Mouse (Mus musculus): ENCODE data around the gene Aida.
"Not testable (repeated sequence)": the region's sequence is repeated elsewhere in the genome, so short reads cannot be mapped to it uniquely, and the experiment has no call there.

Gene Aida

GRCm38 (mm10) chr1:183296465-183296864 is at the start of gene Aida:
Gene Aida (plus strand): TSS chr1:183296590.
- peak in 1 of 2 experiments; percentile 30 for DNase-seq (ENCODE audit: low spot score in 2 of 2)

- DNase-seq (ENCODE audit: low spot score in 2 of 2): no peak
Observed at GRCm38 (mm10) chr1:183248144-183248543, 48.2 kb upstream of the Aida start.

GRCm38 (mm10) chr1:183250612-183251011 is 45.8 kb upstream of the Aida start:
- no peak for DNase-seq (ENCODE audit: low spot score in 2 of 2)

DNA sequence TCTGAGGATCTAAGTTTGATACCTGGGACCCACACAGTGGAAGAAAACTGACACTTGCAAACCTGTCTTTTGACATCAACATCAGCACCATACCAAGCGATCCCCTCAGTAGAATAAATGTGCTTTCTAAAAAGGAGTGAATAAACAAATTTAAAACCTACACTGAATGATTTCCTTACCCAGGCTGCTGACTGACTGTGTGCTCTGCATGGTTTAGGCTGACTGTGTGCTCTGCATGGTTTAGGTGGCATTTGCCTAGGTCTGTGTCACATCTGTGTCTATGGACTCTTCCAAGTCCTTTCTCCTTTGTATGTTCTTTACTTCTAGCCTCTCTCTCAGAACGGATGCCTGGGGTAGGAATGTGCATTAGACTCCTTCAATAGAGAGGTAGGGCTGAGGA is 44.6 kb upstream of the Aida start:
- no peak for DNase-seq (ENCODE audit: low spot score in 2 of 2)

DNA sequence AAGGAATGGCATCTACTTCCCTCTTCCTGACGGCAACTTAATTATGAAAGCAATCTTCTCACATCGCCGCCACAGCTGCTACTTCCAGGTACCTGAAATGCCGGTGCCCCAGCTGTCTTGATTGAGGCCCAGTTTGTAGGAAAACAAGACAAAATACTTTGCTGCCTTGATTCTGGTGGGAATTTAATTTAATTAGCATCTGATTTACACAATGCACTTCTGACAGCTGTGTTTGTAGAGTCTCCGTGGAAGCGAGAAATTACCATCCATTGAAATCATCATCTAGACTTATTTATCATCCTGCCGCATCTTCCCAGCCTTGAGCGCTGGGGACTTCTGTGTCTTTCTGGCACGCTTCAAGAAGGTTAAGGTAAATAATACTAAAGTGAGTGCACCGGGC is 43.8 kb upstream of the Aida start:
- DNase-seq (ENCODE audit: low spot score in 2 of 2): no peak

GRCm38 (mm10) chr1:183264145-183265008 is 32.0 kb upstream of the Aida start:
- DNase-seq (ENCODE audit: low spot score in 2 of 2): no peak

GRCm38 (mm10) chr1:183265921-183266467 is 30.4 kb upstream of the Aida start:
- no peak for DNase-seq (ENCODE audit: low spot score in 2 of 2)

- DNase-seq (ENCODE audit: low spot score in 2 of 2): no peak
Observed at GRCm38 (mm10) chr1:183267666-183268065, 28.7 kb upstream of the Aida start.

GRCm38 (mm10) chr1:183272867-183273818 is 23.2 kb upstream of the Aida start:
- no peak for DNase-seq (ENCODE audit: low spot score in 2 of 2)

- no peak for DNase-seq (ENCODE audit: low spot score in 2 of 2)
Observed at GRCm38 (mm10) chr1:183274385-183274784, 22.0 kb upstream of the Aida start.

GRCm38 (mm10) chr1:183275763-183276162 is 20.6 kb upstream of the Aida start:
- DNase-seq (ENCODE audit: low spot score in 2 of 2): no peak

DNA sequence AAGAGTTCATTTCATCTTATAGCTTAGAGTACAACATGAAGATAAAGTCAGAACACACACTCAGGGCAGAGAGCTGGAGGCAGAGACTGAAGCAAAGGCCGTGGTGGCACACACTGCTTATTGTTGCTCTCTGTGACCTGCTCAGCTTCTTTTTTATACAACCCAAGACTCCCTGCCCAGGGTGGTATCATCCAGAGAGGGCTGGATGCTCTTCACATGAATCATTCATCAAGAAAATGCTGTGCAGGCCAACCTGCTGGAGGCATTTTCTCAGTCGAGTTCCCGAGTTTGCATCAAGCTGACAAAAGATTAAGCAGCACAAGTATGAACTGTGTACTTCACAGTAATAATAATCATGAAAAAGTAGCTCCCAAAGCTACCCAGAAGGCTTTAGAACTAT is 8.0 kb upstream of the Aida start:
- DNase-seq (ENCODE audit: low spot score in 2 of 2): no peak

DNA sequence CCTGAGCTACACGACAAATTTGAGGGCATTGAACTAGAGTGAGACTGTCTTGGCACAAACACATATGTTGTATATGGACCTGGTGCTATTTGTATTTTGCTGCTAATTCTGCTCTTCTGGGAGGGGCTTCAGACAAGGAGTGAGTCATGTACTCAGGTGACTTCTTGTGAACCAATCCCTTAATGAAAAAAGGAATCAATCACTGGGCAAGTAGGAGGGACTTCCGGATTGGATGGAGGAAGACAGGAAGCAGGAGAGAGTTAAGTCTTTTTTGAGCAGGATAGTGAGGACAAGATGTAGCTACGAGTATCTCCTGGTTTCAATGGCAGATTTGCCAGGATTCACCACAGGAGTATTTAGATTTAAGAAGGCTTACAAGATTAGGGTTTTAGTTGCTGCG is 6.8 kb upstream of the Aida start:
- DNase-seq (ENCODE audit: low spot score in 2 of 2): no peak

DNA sequence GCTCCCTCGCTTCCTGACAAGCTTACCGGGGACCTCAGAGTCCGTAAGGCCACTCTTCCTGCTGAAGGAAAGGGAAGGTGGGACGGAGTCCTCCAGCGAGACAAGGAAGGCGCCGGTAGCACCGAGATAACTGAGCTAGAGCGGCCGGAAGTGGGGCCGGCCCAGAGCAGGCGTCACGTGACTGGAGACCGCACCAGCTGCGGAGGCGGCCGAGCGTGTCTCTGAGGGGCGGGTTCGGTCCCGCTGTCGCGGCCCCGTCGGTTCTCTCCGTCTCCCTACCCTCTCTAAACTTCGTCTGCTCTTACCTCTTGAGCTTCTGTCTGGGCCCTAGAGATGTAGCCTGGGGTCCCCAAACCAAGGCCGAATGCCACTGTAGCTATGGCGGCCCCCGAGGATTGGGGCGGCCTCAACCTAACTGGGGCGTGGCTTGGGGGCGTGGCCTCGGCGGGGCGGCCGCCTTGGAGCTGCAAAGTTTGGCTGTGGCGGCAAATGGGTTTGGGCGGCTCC is 540 bp downstream of the Aida start, which contains the start of gene Brox:
Gene Brox (minus strand): TSS at position 393 of the 507 bp plus-strand sequence.
- peak; percentile 93 to 96 for DNase-seq (ENCODE audit: low spot score in 2 of 2)

GRCm38 (mm10) chr1:183297473-183297885 is 1.1 kb downstream of the Aida start:
- DNase-seq (ENCODE audit: low spot score in 2 of 2): peak; percentile 49 to 59

DNA sequence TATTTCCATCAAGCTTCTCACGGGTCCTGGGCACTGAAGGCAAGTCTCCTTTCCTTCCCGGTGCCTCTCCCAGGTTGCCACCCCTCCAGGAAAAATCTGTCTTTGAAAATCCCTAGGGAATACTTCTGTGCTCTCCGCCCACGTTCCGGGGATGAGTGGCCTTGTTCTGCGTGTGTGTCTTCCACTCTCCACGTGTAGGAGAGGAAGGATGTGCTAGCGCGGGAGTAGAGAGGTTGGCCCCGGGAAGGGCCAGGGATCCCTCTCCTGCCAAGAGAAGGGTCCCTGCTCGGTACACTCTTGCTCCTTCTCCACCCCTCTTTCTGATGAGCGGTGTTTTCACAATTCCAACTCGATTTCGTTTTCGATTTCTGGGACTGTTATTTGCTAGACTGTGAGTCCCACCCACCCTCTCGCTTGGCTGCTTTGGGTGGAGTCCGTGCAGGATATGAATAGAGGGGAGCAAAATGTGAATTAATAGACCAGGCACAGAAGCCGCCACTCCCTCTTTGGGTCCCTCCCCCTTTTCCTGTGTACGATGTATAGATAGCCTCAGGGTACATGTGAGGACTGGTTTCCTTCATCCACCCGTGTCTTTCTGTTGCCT is 1.6 kb downstream of the Aida start:
- DNase-seq (ENCODE audit: low spot score in 2 of 2): peak in 1 of 2 experiments; percentile 22

- peak; percentile 99 to 100 for DNase-seq (ENCODE audit: low spot score in 2 of 2)
Observed at GRCm38 (mm10) chr1:183299161-183299560, 2.8 kb downstream of the Aida start.

GRCm38 (mm10) chr1:183307555-183307954 is 11.2 kb downstream of the Aida start:
- DNase-seq (ENCODE audit: low spot score in 2 of 2): no peak

DNA sequence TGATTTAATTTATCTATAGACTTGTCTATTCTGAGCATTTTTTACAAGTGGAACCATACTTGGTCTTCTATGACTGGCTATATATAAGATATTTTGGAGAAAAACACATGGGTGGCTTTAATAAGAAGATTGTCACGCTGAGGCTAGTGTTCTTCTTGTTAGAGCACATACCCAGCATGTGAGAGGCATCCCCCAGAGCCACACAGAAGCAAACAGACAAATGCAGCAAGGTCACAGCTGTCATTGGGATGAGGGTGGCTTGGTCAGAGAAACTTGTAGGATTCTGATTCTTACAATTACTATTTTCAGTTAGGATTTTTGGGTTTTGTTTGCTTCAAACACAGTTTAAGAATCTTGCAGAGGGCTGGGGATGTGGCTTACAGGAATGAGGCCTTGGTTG is 12.1 kb downstream of the Aida start:
- no peak for DNase-seq (ENCODE audit: low spot score in 2 of 2)

- DNase-seq (ENCODE audit: low spot score in 2 of 2): not testable (repeated sequence)
Observed at GRCm38 (mm10) chr1:183309601-183310000, 13.2 kb downstream of the Aida start.

- no peak for DNase-seq (ENCODE audit: low spot score in 2 of 2)
Observed at GRCm38 (mm10) chr1:183312076-183312475, 15.7 kb downstream of the Aida start.

Measured in urinary bladder, postnatal 4 days (tissue).